Mouse (Mus musculus): ENCODE measurements around the gene Tppp3.

The Tppp3 gene

GRCm38 (mm10) chr8:105484392-105484791 lies 13.1 kb upstream of the Tppp3 start:
- DNase-seq (ENCODE audit: low read depth, low spot score) = no peak

GRCm38 (mm10) chr8:105484030-105484368 lies 12.7 kb upstream of the Tppp3 start:
- no peak for DNase-seq (ENCODE audit: low read depth, low spot score)

- DNase-seq (ENCODE audit: low read depth, low spot score) = no peak
Observed at GRCm38 (mm10) chr8:105483212-105484029, 12.1 kb upstream of the Tppp3 start.

- no peak for DNase-seq (ENCODE audit: low read depth, low spot score)
Observed at GRCm38 (mm10) chr8:105482123-105482522, 10.8 kb upstream of the Tppp3 start.

GRCm38 (mm10) chr8:105481453-105481852 lies 10.1 kb upstream of the Tppp3 start:
- no peak for DNase-seq (ENCODE audit: low read depth, low spot score)

- no peak for DNase-seq (ENCODE audit: low read depth, low spot score)
Observed at GRCm38 (mm10) chr8:105481013-105481412, 9.7 kb upstream of the Tppp3 start.

GRCm38 (mm10) chr8:105477792-105478191 lies 6.5 kb upstream of the Tppp3 start:
- DNase-seq (ENCODE audit: low read depth, low spot score) = no peak

- DNase-seq (ENCODE audit: low read depth, low spot score) = no peak
Observed at GRCm38 (mm10) chr8:105476628-105477413, 5.5 kb upstream of the Tppp3 start.

- no peak for DNase-seq (ENCODE audit: low read depth, low spot score)
Observed at GRCm38 (mm10) chr8:105476161-105476560, 4.8 kb upstream of the Tppp3 start.

- no peak for DNase-seq (ENCODE audit: low read depth, low spot score)
Observed at GRCm38 (mm10) chr8:105475742-105476141, 4.4 kb upstream of the Tppp3 start.

GRCm38 (mm10) chr8:105475254-105475653 lies 3.9 kb upstream of the Tppp3 start:
- DNase-seq (ENCODE audit: low read depth, low spot score) = no peak

- DNase-seq (ENCODE audit: low read depth, low spot score) = no peak
Observed at GRCm38 (mm10) chr8:105474680-105475079, 3.4 kb upstream of the Tppp3 start.

GRCm38 (mm10) chr8:105473816-105474606 lies 2.7 kb upstream of the Tppp3 start:
- DNase-seq (ENCODE audit: low read depth, low spot score) = no peak

GRCm38 (mm10) chr8:105472983-105473382 lies 1.7 kb upstream of the Tppp3 start:
- DNase-seq (ENCODE audit: low read depth, low spot score) = no peak

GRCm38 (mm10) chr8:105472414-105472932 lies 1.1 kb upstream of the Tppp3 start:
- DNase-seq (ENCODE audit: low read depth, low spot score) = no peak

- no peak for DNase-seq (ENCODE audit: low read depth, low spot score)
Observed at GRCm38 (mm10) chr8:105470681-105471313, 529 bp downstream of the Tppp3 start.

GRCm38 (mm10) chr8:105470262-105470661 lies 1.1 kb downstream of the Tppp3 start:
- DNase-seq (ENCODE audit: low read depth, low spot score) = no peak

GRCm38 (mm10) chr8:105469816-105470215 lies 1.5 kb downstream of the Tppp3 start:
- no peak for DNase-seq (ENCODE audit: low read depth, low spot score)

- no peak for DNase-seq (ENCODE audit: low read depth, low spot score)
Observed at GRCm38 (mm10) chr8:105469041-105469695, 2.2 kb downstream of the Tppp3 start.

- no peak for DNase-seq (ENCODE audit: low read depth, low spot score)
Observed at GRCm38 (mm10) chr8:105468002-105468720, 3.2 kb downstream of the Tppp3 start.
